Mouse (Mus musculus) fat pad, adult 2 months (tissue): ENCODE measurements at regions not wholly inside any gene's neighbourhood (a gene's known extent, or its start where the extent isn't known, plus 50 kb on each side); places are given as distances from the start of the nearest gene placed in this dataset.

ENCODE experiments used
- DNase-seq: peaks from one replicate; pipeline ENCODE4 v3.0.0-alpha.2; 2011; ENCODE audit warnings: low read depth, low spot score; ENCODE audit errors: extremely low read depth

DNA sequence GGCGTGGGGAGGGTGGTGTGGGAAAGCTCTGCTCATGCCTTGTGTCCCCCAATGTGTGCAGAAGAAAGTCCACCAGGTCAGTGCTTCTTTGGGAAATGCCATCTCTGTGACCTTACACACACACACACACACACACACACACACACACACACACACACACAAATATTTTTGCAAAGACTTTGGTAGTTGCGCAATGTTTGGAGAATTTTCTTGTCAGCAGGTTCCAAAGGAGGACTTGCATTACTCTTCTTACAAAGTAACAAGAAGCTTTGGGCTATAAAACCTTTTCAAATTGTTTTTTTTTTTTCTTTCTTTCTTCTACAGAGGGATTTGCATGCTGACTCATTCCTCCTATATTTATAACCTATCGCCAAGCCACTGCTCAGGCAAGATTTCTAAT, 59.1 kb upstream of the Npvf start:
- no peak for DNase-seq

DNA sequence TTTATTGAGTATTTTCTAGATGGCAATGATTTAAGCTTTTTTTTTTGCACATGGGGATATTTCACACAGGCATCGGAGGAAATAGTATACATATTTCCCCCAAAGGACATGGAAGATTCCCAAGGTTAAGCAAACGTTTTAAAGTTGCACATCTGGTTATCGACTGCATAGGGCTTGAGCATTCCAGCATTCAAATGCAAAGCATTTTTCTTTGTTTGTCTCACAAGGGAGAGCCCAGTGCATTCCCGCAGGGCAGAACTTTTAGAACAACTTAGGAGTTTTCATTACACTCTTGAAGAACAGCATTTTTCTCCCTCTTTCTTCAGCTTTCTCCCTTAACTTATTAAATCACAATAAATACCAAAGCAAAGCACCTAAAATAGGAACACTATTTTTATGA, 64.4 kb upstream of the Npvf start:
- DNase-seq: no peak

DNA sequence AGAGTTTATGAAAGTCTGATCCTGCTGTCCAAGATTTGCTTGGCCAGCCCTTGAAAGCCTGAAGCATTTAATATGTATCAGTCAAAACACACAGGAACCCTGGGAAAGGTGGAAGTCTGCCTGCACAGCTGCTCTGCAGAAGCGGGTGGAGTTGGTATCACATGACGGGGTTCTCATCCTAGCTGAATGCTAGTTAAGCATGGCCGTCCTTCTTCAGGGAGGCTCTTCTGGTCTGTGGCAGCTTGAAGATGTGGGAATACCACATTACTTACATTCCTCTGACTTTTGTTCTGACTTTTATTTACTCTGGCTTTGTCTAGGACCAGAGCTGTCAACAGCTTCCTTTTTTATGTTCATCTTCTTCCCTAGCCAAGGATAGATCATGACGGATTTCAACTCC, 66.1 kb upstream of the Npvf start:
- DNase-seq: no peak

- DNase-seq: no peak
Measured at GRCm38 (mm10) chr6:50725640-50726039, 71.4 kb upstream of the Npvf start.

DNA sequence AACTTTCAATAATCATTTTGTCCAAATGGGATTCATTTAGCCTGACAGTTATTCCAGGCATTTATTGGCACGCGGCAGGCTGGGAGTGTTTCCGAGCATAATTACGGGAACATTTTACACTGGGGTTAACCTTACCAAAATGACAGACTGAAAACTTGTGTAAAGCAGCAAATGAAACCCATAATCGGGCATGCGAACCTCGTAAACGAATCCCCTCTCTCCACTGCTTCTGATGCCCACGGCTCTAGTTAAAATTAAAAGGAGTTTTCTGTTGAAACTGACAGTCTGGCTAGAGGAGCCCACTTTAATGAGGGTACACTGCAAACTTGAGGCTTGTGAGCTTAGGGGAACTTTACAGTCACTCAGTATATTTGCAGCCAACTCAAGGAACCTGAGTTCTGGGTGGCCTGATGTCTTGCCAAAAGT, 71.9 kb upstream of the Npvf start:
- no peak for DNase-seq

DNA sequence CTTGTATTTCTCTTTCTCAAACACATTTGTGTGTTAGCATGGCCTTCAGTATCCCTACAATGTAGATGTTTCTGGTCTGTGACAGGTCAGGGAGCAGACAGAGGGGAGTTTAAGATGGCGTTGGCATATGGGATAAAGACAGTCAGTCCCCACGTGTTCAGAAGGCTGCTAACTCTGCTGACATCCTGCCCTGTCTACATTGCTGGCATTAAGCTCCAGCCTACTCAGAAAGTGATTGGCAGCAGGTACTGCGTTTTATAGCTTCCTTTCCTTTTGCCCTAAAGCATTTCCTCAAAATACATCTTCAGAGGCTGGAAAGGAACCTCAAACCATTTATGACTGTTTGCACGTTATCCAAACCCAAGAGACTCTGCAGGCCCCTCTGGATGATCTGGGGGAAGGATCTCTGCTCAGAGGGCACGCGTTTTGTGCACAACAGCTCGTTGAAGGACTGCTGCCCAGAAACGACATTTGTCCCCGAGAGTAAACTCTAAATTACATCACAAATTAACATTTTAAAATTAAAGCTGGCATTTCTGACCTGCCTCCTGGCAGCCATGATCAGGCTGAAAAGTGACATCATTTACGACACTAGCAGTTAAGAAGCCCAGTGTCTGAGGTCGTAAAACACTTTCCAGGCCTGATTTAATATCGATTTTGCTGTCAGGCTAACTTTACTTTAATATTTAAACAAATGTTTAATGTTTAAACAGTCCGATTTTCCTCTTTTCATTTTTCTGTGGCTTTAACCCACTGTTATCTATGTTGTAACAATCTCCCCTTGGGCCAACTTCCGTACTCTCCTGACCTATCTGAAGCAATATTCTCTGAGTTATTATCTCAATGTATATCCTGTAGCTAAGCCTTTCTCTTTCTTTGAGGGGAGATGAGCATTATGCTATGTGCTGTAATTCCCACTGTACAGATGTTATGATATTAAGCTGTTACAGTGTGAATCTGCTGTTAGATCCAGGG, 76.8 kb upstream of the Npvf start:
- DNase-seq: no peak

DNA sequence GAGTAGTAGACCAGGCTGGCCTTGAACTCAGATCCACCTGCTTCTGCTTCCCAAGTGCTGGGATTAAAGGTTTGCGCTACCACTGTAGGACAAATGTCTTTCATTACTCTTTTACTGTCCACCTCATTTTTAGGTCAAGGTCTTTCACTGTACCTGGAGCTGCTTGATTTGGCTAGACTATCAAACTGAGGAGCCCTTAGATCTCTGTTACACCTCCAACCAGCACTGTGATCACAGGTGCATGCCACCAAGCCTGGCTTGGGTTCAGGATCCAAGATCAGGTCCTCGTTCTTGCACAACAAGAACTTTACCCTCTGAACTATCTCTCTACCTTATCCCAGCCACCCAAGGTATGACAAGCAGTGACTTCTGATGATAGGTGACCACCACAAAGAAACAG, 80.5 kb upstream of the Npvf start:
- DNase-seq: no peak

DNA sequence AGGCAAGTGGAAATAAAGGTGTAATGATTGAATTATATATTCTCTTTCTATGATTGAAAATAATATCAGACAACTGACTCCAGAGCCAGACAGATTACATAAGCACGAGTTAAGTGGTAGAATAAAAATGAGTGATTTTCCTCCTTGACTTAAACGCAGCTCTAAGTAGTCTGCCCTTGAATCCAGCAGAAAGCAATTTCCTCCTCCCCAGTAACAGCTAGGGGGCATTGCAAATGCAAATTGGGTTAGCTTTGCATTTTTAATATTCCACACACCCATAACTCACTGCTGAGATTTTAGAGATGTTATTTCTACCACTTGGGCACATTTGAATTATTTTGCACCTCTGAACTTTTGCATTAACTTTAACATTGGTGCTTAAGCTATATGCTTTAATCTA, 81.6 kb upstream of the Npvf start:
- DNase-seq: no peak

DNA sequence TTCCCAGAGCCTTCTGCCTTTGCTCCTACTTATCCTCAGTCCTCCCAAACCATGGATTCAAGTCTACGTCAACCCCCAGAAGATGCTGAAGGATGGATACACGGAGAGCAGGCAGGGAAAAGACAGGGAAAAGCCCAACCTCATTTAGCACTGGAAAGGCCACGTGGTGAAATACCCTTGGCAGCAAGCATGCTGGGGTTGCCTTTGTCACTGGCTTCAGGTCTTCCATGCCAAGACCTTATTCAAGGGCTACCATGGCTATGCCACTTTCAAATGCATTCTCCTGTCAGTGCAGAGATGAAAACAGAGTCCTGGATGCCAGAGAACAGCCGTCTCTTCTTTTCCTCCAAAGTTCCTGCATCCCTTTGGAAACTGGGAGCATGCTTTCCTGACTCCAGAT, 87.8 kb upstream of the Npvf start:
- no peak for DNase-seq

DNA sequence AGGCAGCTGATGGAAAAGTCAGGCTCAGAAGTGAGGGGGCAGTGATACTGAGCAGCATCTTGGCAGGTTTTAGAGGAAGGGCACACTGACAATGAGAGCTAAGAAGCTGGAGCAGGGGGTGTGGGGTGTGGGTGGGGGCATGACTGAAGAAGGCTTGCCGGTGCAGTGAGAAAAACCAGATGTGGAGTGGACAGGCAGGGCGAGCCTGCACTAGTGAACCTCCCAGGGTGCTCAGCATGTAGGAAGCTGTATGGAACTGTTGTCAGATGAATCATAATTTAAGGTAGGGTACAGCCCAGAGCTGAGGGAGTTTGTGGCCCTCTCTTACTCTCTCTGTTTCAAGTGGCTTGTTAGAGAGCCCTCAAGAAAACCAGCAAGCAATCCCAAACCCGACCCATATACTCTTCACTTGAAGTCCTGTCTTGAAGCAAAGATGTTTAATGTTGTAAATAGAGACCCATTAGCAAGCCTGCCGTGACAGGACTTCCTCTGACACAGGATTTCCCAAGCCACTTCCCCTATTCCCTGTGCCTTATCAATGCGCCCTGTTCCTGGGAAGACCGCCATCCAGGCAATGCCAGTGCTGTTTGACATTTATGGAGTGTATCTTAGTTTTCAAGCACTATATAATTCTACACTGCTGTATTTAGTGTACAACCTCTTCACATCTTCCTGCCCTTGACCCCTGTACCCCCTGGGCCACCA, 90.4 kb upstream of the Npvf start:
- no peak for DNase-seq

DNA sequence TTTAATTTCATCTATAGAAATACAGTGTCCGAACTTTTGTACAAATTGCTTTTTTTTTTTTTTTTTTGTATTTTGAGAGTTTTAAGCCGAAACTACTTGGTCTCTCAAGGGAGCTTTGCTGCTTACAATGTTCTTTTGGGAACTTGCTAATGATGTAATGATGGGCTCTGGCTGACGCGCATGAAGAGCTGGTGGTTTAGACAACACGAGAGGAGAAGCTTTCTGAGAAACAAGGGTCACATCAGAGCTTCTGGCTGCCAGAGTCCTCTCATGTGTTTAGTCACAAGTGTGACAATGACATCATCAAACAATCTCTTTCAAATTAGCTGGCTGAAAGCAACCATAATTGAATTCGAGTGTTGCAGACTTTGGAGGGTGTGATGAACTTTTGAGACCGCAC, 98.9 kb upstream of the Npvf start:
- DNase-seq: no peak

DNA sequence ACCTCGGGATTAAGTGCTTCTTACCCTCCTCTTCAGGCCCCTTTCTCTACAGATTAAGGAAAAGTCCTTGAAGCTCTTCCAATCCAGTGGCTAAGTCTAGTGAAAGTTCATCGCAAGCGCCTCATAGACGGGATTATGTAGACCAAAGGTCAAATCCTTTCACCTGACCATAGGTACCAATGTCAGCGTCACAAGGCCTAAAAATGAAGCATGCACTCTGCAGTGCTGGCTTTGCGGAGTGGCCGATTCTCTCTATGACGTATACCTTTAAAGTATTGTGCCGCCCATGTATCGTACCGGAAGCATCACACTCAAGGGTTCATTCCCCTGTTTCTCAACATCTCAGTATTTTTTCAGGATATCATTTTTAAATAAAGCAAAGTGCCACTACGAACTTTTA, 100.5 kb upstream of the Npvf start:
- DNase-seq: no peak

- no peak for DNase-seq
Measured at GRCm38 (mm10) chr6:50760367-50760766, 106.1 kb upstream of the Npvf start.

- no peak for DNase-seq
Measured at GRCm38 (mm10) chr6:50763121-50763520, 108.9 kb upstream of the Npvf start.

DNA sequence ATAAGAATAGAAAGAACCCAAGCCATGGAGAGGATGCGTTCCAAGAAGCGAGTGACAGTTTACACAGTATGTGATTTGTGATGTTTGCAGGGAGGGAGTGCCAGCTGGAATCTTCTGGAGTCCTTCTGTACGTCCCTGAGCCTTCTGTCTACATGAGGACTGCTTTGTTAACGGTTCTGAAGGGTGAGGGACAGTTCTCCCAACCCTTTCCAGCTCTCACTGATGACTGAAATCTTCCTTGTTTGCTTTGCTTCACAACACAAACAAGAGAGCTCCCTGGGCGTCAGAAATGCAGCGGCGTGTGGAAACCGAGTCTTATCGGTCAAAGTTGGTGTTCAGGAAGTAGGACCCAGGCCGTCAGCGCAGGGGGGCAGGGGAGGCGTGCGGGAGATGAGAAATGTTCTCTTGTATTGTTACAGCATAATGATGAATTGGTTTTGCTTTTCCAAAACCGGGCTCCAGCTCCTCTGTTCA, 112.2 kb upstream of the Npvf start:
- no peak for DNase-seq

DNA sequence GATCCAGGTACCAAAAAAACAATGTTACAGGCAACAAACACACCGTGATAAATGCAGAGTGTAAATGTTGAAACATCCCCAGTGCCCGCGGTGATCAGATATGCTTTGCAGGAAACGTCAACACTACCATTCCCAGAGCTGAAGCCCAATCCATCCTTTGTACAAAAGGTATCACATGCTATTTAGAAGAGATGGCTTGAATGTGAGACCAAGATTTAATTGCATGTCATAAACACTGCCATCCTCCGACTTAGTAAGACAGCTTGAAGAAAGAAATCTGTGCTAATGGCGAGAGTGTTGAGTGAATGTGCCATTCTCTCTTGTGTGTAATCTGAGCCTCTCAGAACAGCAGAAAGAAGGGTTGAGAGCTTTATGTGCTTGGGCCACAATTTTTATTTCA, 112.9 kb upstream of the Npvf start:
- no peak for DNase-seq

DNA sequence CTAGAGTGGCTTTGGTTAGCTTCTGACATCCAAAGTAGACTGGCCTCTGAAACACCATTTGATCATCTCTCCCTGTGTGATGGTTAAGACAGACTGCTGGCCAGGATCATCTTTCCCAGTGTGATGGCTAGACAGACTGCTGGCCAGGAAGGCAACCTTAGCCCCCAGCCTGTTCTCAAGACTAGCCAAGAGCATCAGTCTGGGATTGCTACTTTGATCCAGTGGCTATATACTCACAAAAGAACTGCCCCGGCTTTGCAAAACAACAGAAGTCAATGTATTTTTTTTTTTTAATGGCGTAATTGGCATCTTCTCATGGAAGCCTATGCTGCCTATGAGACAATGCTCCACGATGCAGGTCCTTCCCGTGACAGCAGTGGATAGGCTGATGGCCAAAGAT, 113.6 kb upstream of the Npvf start:
- DNase-seq: no peak

DNA sequence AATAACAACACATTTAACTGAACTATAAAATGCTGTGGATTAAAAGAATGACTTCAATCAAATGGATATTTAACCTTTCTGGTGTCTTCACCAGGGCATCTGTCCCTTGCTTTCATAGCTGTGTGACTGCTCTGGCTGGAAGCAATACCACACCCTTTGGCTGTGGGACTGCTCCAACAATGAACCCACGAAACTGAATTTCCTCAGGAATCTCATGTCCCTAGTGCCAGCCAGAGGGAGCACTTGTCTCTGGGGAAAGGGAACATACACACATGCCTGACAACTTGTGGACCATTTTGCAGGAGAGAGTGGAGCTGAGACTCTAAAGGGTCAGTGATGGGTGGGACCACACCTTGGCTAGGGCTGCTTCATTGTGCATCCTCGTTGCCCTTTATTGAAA, 114.9 kb upstream of the Npvf start:
- no peak for DNase-seq

GRCm38 (mm10) chr6:50770481-50770880, 116.2 kb upstream of the Npvf start:
- DNase-seq: no peak

DNA sequence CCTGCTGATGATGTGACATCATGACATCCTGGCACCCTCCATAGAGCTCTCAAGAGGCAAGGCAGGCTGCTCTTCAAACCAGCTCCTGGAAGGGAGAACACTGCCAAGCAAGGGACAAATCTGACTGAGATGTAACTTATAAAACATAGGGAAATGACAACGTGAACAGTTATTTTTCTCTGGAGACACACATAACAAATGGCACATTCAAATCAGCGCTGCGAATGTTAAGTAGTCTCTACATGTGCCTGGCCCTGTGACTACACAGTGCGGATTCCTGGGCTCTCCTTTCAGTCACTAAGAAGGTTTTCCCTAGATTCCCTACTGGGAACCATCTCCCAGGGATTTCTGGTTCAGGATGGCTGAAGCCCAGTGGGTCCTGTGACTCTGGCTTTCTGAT, 121.4 kb upstream of the Npvf start:
- no peak for DNase-seq

DNA sequence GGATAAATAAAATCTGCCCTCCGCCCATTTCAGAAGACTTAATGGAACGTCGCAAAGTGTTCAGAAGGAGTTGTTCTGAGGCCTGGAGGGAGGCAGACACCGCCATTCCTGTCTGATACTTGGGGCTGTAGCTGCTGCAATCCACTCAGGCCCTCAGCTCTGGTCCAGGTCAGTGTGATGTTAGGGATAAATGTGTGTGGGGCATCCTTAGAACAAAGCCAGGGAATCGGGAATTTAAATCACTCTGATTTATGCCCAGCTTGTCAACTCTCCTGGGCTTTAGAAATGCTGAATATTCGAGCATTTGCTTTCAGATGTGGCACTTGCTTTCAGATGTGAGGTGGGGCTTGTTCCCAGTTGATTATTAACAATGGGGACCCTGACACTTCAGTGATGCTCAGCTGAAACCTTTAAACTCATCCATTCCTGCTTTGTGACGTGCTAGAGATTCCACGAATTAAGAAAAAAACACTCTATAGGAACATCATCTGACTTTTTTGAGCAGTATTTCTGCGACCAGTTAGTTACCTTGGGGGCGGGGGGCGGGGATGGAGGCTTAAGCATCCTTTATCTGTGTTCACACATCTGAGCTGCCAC, 122.1 kb upstream of the Npvf start:
- DNase-seq: no peak
